Mouse (Mus musculus) erythroblast, embryonic 14.5 days (primary cell): ENCODE data around the gene Cfap43.

ENCODE experiments used
- GATA1 ChIP-seq: IDR thresholded peaks from 2 replicates; pipeline ENCODE4 v1.6.1; 2012; ENCODE audit warnings: low read length, inconsistent platforms, mixed read lengths
- TAL1 ChIP-seq: IDR thresholded peaks from 3 replicates; pipeline ENCODE4 v1.6.1; 2012; ENCODE audit warnings: low read length, inconsistent platforms, mixed read lengths

DNA sequence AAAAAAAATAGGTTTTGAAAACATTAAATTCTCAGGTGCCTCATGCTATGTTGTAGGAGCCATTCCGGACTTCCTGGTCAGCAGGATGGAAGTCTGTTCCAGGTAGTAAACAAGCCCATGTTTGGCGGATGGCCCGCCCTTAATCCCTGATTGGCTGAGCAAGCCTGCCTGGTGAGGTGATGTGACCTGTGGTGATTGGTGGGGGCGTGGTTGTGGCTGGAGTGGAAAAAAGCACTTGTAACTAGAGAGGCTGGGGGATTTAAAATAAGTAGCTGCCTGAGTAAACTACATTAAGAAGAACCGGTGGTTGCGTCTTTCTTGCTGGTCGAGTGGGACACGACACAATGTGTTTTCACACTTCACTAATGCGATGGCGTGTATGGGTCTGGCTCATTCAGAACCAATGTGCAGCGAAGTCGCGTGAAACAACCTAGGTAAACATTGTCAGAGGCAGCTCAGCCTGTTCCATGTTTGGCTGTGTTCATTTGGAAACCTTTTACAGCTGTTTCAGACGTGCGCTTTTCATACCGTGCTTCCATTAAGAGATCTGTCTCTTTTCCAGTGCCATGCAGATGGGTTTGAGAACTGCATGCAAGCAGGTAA is 15.7 kb upstream of the Cfap43 start:
- no peak for TF ChIP-seq GATA1
- TF ChIP-seq TAL1 = no peak
